Mouse (Mus musculus) heart, postnatal 0 days (tissue): ENCODE results near the gene Lcn5. TPM values are rescaled to one million over a fixed set of nuclear protein-coding genes. Genes with fewer than 3 reads are reported as not detected.
"Not testable (repeated sequence)": the region's sequence is repeated elsewhere in the genome, so short reads cannot be mapped to it uniquely, and the experiment has no call there.

ENCODE experiments used
- ATAC-seq: fragments of 200-750 bp; cut with Nextera tagmentation; 2 replicates; pipeline ENCODE4 v1.8.0; 2017; ENCODE audit warnings: low read depth, moderate number of reproducible peaks, moderate library complexity; ENCODE audit not compliant: insufficient read depth
- DNase-seq: peaks from one replicate; pipeline ENCODE4 v3.0.0-alpha.2; 2016; ENCODE audit warnings: low spot score
- H3K27ac ChIP-seq: fragments of 300-500 bp; sonication (generic); 2 replicates; pipeline ENCODE4 v1.5.1; 2014; ENCODE audit warnings: low read depth, mild to moderate bottlenecking
- H3K27me3 ChIP-seq: fragments of 300-500 bp; sonication (generic); 2 replicates; pipeline ENCODE4 v1.6.1; 2014; ENCODE audit warnings: low read length, mixed read lengths; ENCODE audit not compliant: control insufficient read depth, insufficient read depth
- H3K36me3 ChIP-seq: fragments of 300-500 bp; sonication (generic); replicated peaks from 2 replicates; pipeline ENCODE4 v1.6.1; 2014; ENCODE audit warnings: low read length, mixed read lengths; ENCODE audit not compliant: control insufficient read depth, insufficient read depth
- H3K4me1 ChIP-seq: fragments of 300-500 bp; sonication (generic); 2 replicates; pipeline ENCODE4 v1.6.1; 2014; ENCODE audit warnings: antibody characterized with exemption; ENCODE audit not compliant: control insufficient read depth, insufficient read depth
- H3K4me2 ChIP-seq: fragments of 300-500 bp; sonication (generic); 2 replicates; pipeline ENCODE4 v1.6.1; 2014; ENCODE audit warnings: low read depth, mild to moderate bottlenecking, low read length, moderate library complexity
- H3K4me3 ChIP-seq: fragments of 300-500 bp; sonication (generic); 2 replicates; pipeline ENCODE4 v1.5.1; 2014; ENCODE audit warnings: low read depth, low read length
- H3K9ac ChIP-seq: fragments of 300-500 bp; sonication (generic); replicated peaks from 2 replicates; pipeline ENCODE4 v1.6.1; 2014; ENCODE audit warnings: low read depth, low read length, mixed read lengths
- H3K9me3 ChIP-seq: fragments of 300-500 bp; sonication (generic); replicated peaks from 2 replicates; pipeline ENCODE4 v1.6.1; 2016; ENCODE audit warnings: low read length; ENCODE audit not compliant: control insufficient read depth
- CTCF ChIP-seq: IDR thresholded peaks from 2 replicates; pipeline ENCODE4 v1.5.1; 2016; ENCODE audit warnings: antibody characterized with exemption, control low read depth, low read depth
- EP300 ChIP-seq: IDR thresholded peaks from 2 replicates; pipeline ENCODE4 v1.6.1; 2016; ENCODE audit warnings: antibody characterized with exemption, low read depth
- WGBS: fragments of 180-500 bp; shearing (Covaris S2); extraction: QIAGEN DNeasy Blood & Tissue Kit; methylation state at CpG from one replicate; pipeline ENCODE4 v1.1.7; 2014; 5-methylcytosine and 5-hydroxymethylcytosine counted together
- polyA plus RNA-seq: library from polyadenylated mRNA; unstranded; fragments of >200 nt; fragmentation: Nextera tagmentation; extraction: Ambion mirVana; gene quantifications from 2 replicates; pipeline ENCODE4 v1.2.1, GENCODE M21; 2015
- total RNA-seq: library from RNA; depleted of rRNA; stranded (reverse); fragments of >200 nt; gene quantifications from 2 replicates; pipeline ENCODE4 v1.2.3, GENCODE M21; 2014; ENCODE audit warnings: low replicate concordance

Lcn5 gene
- total and polyA plus RNA-seq, 2 experiments from 2014 or later, result not detected

- TF ChIP-seq EP300 (no peak), CTCF (no peak)
- no peak overlapping the region for H3K9ac ChIP-seq
- H3K27me3 ChIP-seq, result no peaks in the 10 kb centered on the region
- no peak for ATAC-seq
- no peak overlapping the region for H3K27ac ChIP-seq
- no peaks in the 10 kb centered on the region for H3K9me3 ChIP-seq
- H3K36me3 ChIP-seq, result no peaks in the 10 kb centered on the region
- no peaks in the 10 kb centered on the region for H3K4me1 ChIP-seq
- H3K4me2 ChIP-seq, result no peak overlapping the region
- H3K4me3 ChIP-seq, result no peak overlapping the region
- 69% methylated on average over 6 of the region's 6 CpGs for WGBS
- no peak for DNase-seq
Measured at GRCm38 (mm10) chr2:25679559-25679958, 21.8 kb downstream of the Lcn5 start.

GRCm38 (mm10) chr2:25682426-25682825 is 24.7 kb downstream of the Lcn5 start, which contains the start of gene Lcn10:
TSS of gene Lcn10 (plus strand) at chr2:25682726.
- TF ChIP-seq CTCF (no peak), EP300 (no peak)
- Histone ChIP-seq H3K4me2 (no peak within 1 kb of the TSS), H3K4me3 (no peak within 1 kb of the TSS), H3K9me3 (no peaks in the 10 kb centered on the region), H3K9ac (no peak within 1 kb of the TSS), H3K4me1 (no peaks in the 10 kb centered on the region), H3K36me3 (no peaks in the 10 kb centered on the region), H3K27ac (no peak within 1 kb of the TSS), H3K27me3 (no peaks in the 10 kb centered on the region)
- ATAC-seq, result no peak
- no peak for DNase-seq
- WGBS, result 48% methylated on average over 2 of the region's 2 CpGs

- TF ChIP-seq EP300 (no peak), CTCF (no peak)
Measured at GRCm38 (mm10) chr2:25686941-25687340, 29.2 kb downstream of the Lcn5 start.

GRCm38 (mm10) chr2:25694605-25695004 is 36.9 kb downstream of the Lcn5 start:
- Histone ChIP-seq H3K9me3 (no peaks in the 10 kb centered on the region), H3K27me3 (no peaks in the 10 kb centered on the region), H3K27ac (no peak overlapping the region), H3K4me2 (no peak overlapping the region), H3K36me3 (no peaks in the 10 kb centered on the region), H3K4me1 (no peaks in the 10 kb centered on the region), H3K4me3 (no peak overlapping the region), H3K9ac (no peak overlapping the region)
- TF ChIP-seq CTCF (peak; percentile 78), EP300 (no peak)
- peak; percentile 43 for DNase-seq
- ATAC-seq, result no peak

More at GRCm38 (mm10) chr2:25686941-25687340, 29.2 kb downstream of the Lcn5 start:
- no peaks in the 10 kb centered on the region for H3K36me3 ChIP-seq
- H3K4me2 ChIP-seq, result no peak overlapping the region
- 44% methylated on average over 4 of the region's 4 CpGs for WGBS
- DNase-seq (no peak), ATAC-seq (no peak)
- no peak overlapping the region for H3K9ac ChIP-seq
- no peaks in the 10 kb centered on the region for H3K9me3 ChIP-seq
- no peaks in the 10 kb centered on the region for H3K4me1 ChIP-seq
- H3K4me3 ChIP-seq, result no peak overlapping the region
- no peak overlapping the region for H3K27ac ChIP-seq
- H3K27me3 ChIP-seq, result no peaks in the 10 kb centered on the region

- Histone ChIP-seq H3K4me3 (no peak overlapping the region), H3K27me3 (no peaks in the 10 kb centered on the region), H3K36me3 (no peaks in the 10 kb centered on the region), H3K4me2 (no peak overlapping the region), H3K27ac (no peak overlapping the region), H3K4me1 (no peaks in the 10 kb centered on the region), H3K9me3 (no peaks in the 10 kb centered on the region), H3K9ac (no peak overlapping the region)
- WGBS, result 54% methylated on average over 4 of the region's 4 CpGs
- no peak for ATAC-seq
- TF ChIP-seq CTCF (no peak), EP300 (no peak)
- DNase-seq, result no peak
Measured at GRCm38 (mm10) chr2:25696951-25697350, 39.2 kb downstream of the Lcn5 start.

GRCm38 (mm10) chr2:25698696-25699095 is 40.9 kb downstream of the Lcn5 start:
- H3K9me3 ChIP-seq, result no peaks in the 10 kb centered on the region
- no peak for DNase-seq
- H3K4me3 ChIP-seq, result no peak overlapping the region
- H3K36me3 ChIP-seq, result no peaks in the 10 kb centered on the region
- ATAC-seq, result no peak
- H3K4me2 ChIP-seq, result no peak overlapping the region
- H3K9ac ChIP-seq, result no peak overlapping the region
- H3K27ac ChIP-seq, result no peak overlapping the region
- no peak for TF ChIP-seq EP300
- TF ChIP-seq CTCF, result no peak
- H3K27me3 ChIP-seq, result no peaks in the 10 kb centered on the region
- no peaks in the 10 kb centered on the region for H3K4me1 ChIP-seq
- 70% methylated on average over 2 of the region's 2 CpGs for WGBS

- H3K4me3 ChIP-seq, H3K4me2 ChIP-seq, H3K9ac ChIP-seq, H3K27me3 ChIP-seq, ATAC-seq, DNase-seq, H3K9me3 ChIP-seq, H3K4me1 ChIP-seq, H3K36me3 ChIP-seq, H3K27ac ChIP-seq: not testable (repeated sequence)
- 86% methylated on average over 3 of the region's 3 CpGs for WGBS
Measured at GRCm38 (mm10) chr2:25699743-25700142, 42.0 kb downstream of the Lcn5 start, which contains the start of gene Obp2a. TSS of gene Obp2a (plus strand) at chr2:25700043.
